8 mouse cellular contexts compared by ENCODE assay signal in genomic region chr3:84191141-84191881, GRCm38 (mm10). TPM values are rescaled to one million over a fixed set of nuclear protein-coding genes. Genes with fewer than 3 reads are reported as not detected.
DNase-seq lines count a peak whose midpoint lies in the region; ATAC-seq lines count a peak whose summit lies in the region.

No protein-coding gene starts in this region.

- WGBS in hindbrain, embryonic 12.5 days = 49% methylated on average over 21 of the region's 21 CpGs
- WGBS in liver, embryonic 16.5 days (ENCODE audit: insufficient replicate concordance) = 36% methylated on average over 21 of the region's 21 CpGs

- intact Hi-C loops in left cerebral cortex, postnatal 14 days (cut with DNase I) = no loop called here

- no peaks in the 10 kb centered on the region for H3K9me3 ChIP-seq in hindbrain, embryonic 12.5 days (replicated peaks)
- H3K9me3 ChIP-seq in liver, embryonic 16.5 days (replicated peaks; ENCODE audit: control insufficient read depth, low read length) = no peaks in the 10 kb centered on the region

- no peak overlapping the region for H3K9ac ChIP-seq in hindbrain, embryonic 12.5 days
- H3K9ac ChIP-seq in liver, embryonic 16.5 days (ENCODE audit: low read depth, low read length) = no peak overlapping the region

- H3K36me3 ChIP-seq in hindbrain, embryonic 12.5 days = peaks cover 47% of the 10 kb centered on the region
- H3K36me3 ChIP-seq in liver, embryonic 16.5 days (ENCODE audit: control insufficient read depth, insufficient read depth) = no peaks in the 10 kb centered on the region

- peak overlapping the region; percentile 45 for H3K4me3 ChIP-seq in brown adipose tissue, adult 24 weeks (ENCODE audit: insufficient read depth, low read depth, low read length)
- H3K4me3 ChIP-seq in hindbrain, embryonic 12.5 days = no peak overlapping the region
- H3K4me3 ChIP-seq in liver, embryonic 16.5 days (ENCODE audit: low read depth, low read length) = no peak overlapping the region

- peak; percentile 55; the same call in 1 of the 2 replicates for ATAC-seq in hindbrain, embryonic 12.5 days (ENCODE audit: low FRiP score)
- ATAC-seq in liver, embryonic 16.5 days (ENCODE audit: low read depth) = no peak

- H3K27ac ChIP-seq in brown adipose tissue, adult 24 weeks (replicated peaks; ENCODE audit: low read depth, low read length) = no peak overlapping the region
- no peak overlapping the region for H3K27ac ChIP-seq in hindbrain, embryonic 12.5 days
- H3K27ac ChIP-seq in liver, embryonic 16.5 days (ENCODE audit: low read length) = no peak overlapping the region

- DNase-seq in heart, adult 11 months = peak; percentile 90
- DNase-seq in heart, adult 8-10 months (ENCODE audit: low spot score) = no peak
- no peak for DNase-seq in left cerebral cortex, adult 18-20 months (ENCODE audit: low spot score in 2 of 2)
- DNase-seq in layer of hippocampus, postnatal 25 days (ENCODE audit: extremely low spot score in 1 of 2, low spot score in 1 of 2) = no peak
- no peak for DNase-seq in left cerebral cortex, postnatal 14 days (ENCODE audit: low spot score in 2 of 2)

- no peaks in the 10 kb centered on the region for H3K4me1 ChIP-seq in brown adipose tissue, adult 24 weeks (ENCODE audit: control insufficient read depth, insufficient read depth, insufficient read length, low read length)
- H3K4me1 ChIP-seq in hindbrain, embryonic 12.5 days = peaks cover 19% of the 10 kb centered on the region
- H3K4me1 ChIP-seq in liver, embryonic 16.5 days (ENCODE audit: control insufficient read depth, low read depth, low read length) = no peaks in the 10 kb centered on the region; the same call in 1 of the 2 replicates

- H3K27me3 ChIP-seq in hindbrain, embryonic 12.5 days = no peaks in the 10 kb centered on the region
- peaks cover 20% of the 10 kb centered on the region for H3K27me3 ChIP-seq in liver, embryonic 16.5 days (ENCODE audit: control insufficient read depth, insufficient read depth, low read depth, low read length)

- peak overlapping the region; percentile 39 for H3K4me2 ChIP-seq in hindbrain, embryonic 12.5 days (replicated peaks)
- H3K4me2 ChIP-seq in liver, embryonic 16.5 days (ENCODE audit: low read depth, low read length) = peak overlapping the region; percentile 29; the same call in 1 of the 2 replicates

RNA-seq across cellular contexts. Expression of gene Gm6525, which starts 17.4 kb away (rescaled TPM):
- total RNA-seq in heart, adult 8-10 months (2022) = not detected
- polyA plus RNA-seq in brown adipose tissue, adult 24 weeks (2012; ENCODE audit: insufficient read depth, insufficient read length, missing spikeins) = 2.9 TPM in 1 of 2 replicates, not detected in the other
- 1.4 and 2.4 TPM in 2 replicates for polyA plus RNA-seq in hindbrain, embryonic 12.5 days (2016; fragmentation: Nextera tagmentation; extraction: Ambion mirVana)
- 0.27 and 0.37 TPM in 2 replicates for polyA plus RNA-seq in liver, embryonic 16.5 days (2015; fragmentation: Nextera tagmentation; extraction: Ambion mirVana)
- total RNA-seq in left cerebral cortex, adult 18-20 months (2021) = not detected
- not detected for total RNA-seq in layer of hippocampus, postnatal 25 days (2021)
- under 1 TPM in 1 of 2 experiments, not detected in 1; 0.35 TPM for total RNA-seq in left cerebral cortex, postnatal 14 days (2021)

RNA-seq across cellular contexts. Expression of gene Mnd1, which starts 35.7 kb away (rescaled TPM):
- total RNA-seq in heart, adult 8-10 months (2022) = 1 to 10 TPM; 1.9 to 3.4 (median 2.3) TPM
- polyA plus RNA-seq in brown adipose tissue, adult 24 weeks (2012; ENCODE audit: insufficient read depth, insufficient read length, missing spikeins) = 20.3 and 21.4 TPM in 2 replicates
- polyA plus RNA-seq in hindbrain, embryonic 12.5 days (2016; fragmentation: Nextera tagmentation; extraction: Ambion mirVana) = 8.0 and 8.1 TPM in 2 replicates
- polyA plus RNA-seq in liver, embryonic 16.5 days (2015; fragmentation: Nextera tagmentation; extraction: Ambion mirVana) = 4.9 and 5.7 TPM in 2 replicates
- 1 to 10 TPM in 1 of 2 experiments, under 1 TPM in 1; 0.86 to 1.4 TPM for total RNA-seq in left cerebral cortex, adult 18-20 months (2021)
- total RNA-seq in layer of hippocampus, postnatal 25 days (2021) = 1 to 10 TPM; 1.4 to 2.2 TPM
- total RNA-seq in left cerebral cortex, postnatal 14 days (2021) = 1 to 10 TPM; 2.5 to 2.8 TPM
